Mouse (Mus musculus): Measurements from ENCODE around the gene Maip1. TPM values are rescaled to one million over a fixed set of nuclear protein-coding genes. Genes with fewer than 3 reads are reported as not detected.

Gene Maip1
- polyA plus RNA-seq, 1 experiment: 11.4 TPM

- Histone ChIP-seq H3K9ac (ENCODE audit: low read depth, poor library complexity, severe bottlenecking) (no peak overlapping the region), H3K4me3 (ENCODE audit: low read depth, low read length) (no peak overlapping the region), H3K36me3 (ENCODE audit: control insufficient read depth, insufficient read depth, low read length, poor library complexity, severe bottlenecking) (no peaks in the 10 kb centered on the region; the same call in none of the 2 replicates), H3K27me3 (ENCODE audit: control insufficient read depth, insufficient read depth, low read length, poor library complexity, severe bottlenecking) (no peaks in the 10 kb centered on the region), H3K9me3 (replicated peaks; ENCODE audit: control insufficient read depth, insufficient read depth, low read length, poor library complexity, severe bottlenecking) (no peaks in the 10 kb centered on the region), H3K4me1 (ENCODE audit: control insufficient read depth, insufficient read depth, low read length) (no peaks in the 10 kb centered on the region), H3K27ac (ENCODE audit: insufficient read depth, low read length) (no peak overlapping the region)
- TF ChIP-seq EP300 (IDR thresholded peaks at IDR 0.05; ENCODE audit: insufficient read depth, low read depth, low read length) (no peak), CTCF (IDR thresholded peaks at IDR 0.05; ENCODE audit: low read depth, low read length) (no peak), POLR2A (IDR thresholded peaks at IDR 0.05; ENCODE audit: insufficient read depth, low read length) (no peak)
Measured at GRCm38 (mm10) chr1:57390993-57391790, 14.9 kb upstream of the Maip1 start.

GRCm38 (mm10) chr1:57392417-57392816 lies 13.7 kb upstream of the Maip1 start:
- Histone ChIP-seq H3K4me3 (ENCODE audit: low read depth, low read length) (no peak overlapping the region), H3K9ac (ENCODE audit: low read depth, poor library complexity, severe bottlenecking) (no peak overlapping the region), H3K36me3 (ENCODE audit: control insufficient read depth, insufficient read depth, low read length, poor library complexity, severe bottlenecking) (no peaks in the 10 kb centered on the region; the same call in none of the 2 replicates), H3K9me3 (replicated peaks; ENCODE audit: control insufficient read depth, insufficient read depth, low read length, poor library complexity, severe bottlenecking) (no peaks in the 10 kb centered on the region), H3K27me3 (ENCODE audit: control insufficient read depth, insufficient read depth, low read length, poor library complexity, severe bottlenecking) (no peaks in the 10 kb centered on the region), H3K27ac (ENCODE audit: insufficient read depth, low read length) (no peak overlapping the region), H3K4me1 (ENCODE audit: control insufficient read depth, insufficient read depth, low read length) (no peaks in the 10 kb centered on the region)
- TF ChIP-seq EP300 (IDR thresholded peaks at IDR 0.05; ENCODE audit: insufficient read depth, low read depth, low read length): no peak
- no peak for TF ChIP-seq CTCF (IDR thresholded peaks at IDR 0.05; ENCODE audit: low read depth, low read length)
- TF ChIP-seq POLR2A (IDR thresholded peaks at IDR 0.05; ENCODE audit: insufficient read depth, low read length): no peak

GRCm38 (mm10) chr1:57394051-57394450 lies 12.1 kb upstream of the Maip1 start:
- no peaks in the 10 kb centered on the region for H3K27me3 ChIP-seq (ENCODE audit: control insufficient read depth, insufficient read depth, low read length, poor library complexity, severe bottlenecking)
- no peaks in the 10 kb centered on the region; the same call in none of the 2 replicates for H3K36me3 ChIP-seq (ENCODE audit: control insufficient read depth, insufficient read depth, low read length, poor library complexity, severe bottlenecking)
- TF ChIP-seq EP300 (IDR thresholded peaks at IDR 0.05; ENCODE audit: insufficient read depth, low read depth, low read length) (no peak), CTCF (IDR thresholded peaks at IDR 0.05; ENCODE audit: low read depth, low read length) (no peak), POLR2A (IDR thresholded peaks at IDR 0.05; ENCODE audit: insufficient read depth, low read length) (no peak)
- H3K4me1 ChIP-seq (ENCODE audit: control insufficient read depth, insufficient read depth, low read length): no peaks in the 10 kb centered on the region
- no peak overlapping the region for H3K9ac ChIP-seq (ENCODE audit: low read depth, poor library complexity, severe bottlenecking)
- H3K4me3 ChIP-seq (ENCODE audit: low read depth, low read length): no peak overlapping the region
- H3K27ac ChIP-seq (ENCODE audit: insufficient read depth, low read length): no peak overlapping the region
- no peaks in the 10 kb centered on the region for H3K9me3 ChIP-seq (replicated peaks; ENCODE audit: control insufficient read depth, insufficient read depth, low read length, poor library complexity, severe bottlenecking)

GRCm38 (mm10) chr1:57400321-57400720 lies 5.8 kb upstream of the Maip1 start:
- Histone ChIP-seq H3K36me3 (ENCODE audit: control insufficient read depth, insufficient read depth, low read length, poor library complexity, severe bottlenecking) (peaks cover 4% of the 10 kb centered on the region), H3K4me3 (ENCODE audit: low read depth, low read length) (no peak overlapping the region), H3K9me3 (replicated peaks; ENCODE audit: control insufficient read depth, insufficient read depth, low read length, poor library complexity, severe bottlenecking) (no peaks in the 10 kb centered on the region), H3K27ac (ENCODE audit: insufficient read depth, low read length) (no peak overlapping the region), H3K27me3 (ENCODE audit: control insufficient read depth, insufficient read depth, low read length, poor library complexity, severe bottlenecking) (no peaks in the 10 kb centered on the region), H3K4me1 (ENCODE audit: control insufficient read depth, insufficient read depth, low read length) (no peaks in the 10 kb centered on the region), H3K9ac (ENCODE audit: low read depth, poor library complexity, severe bottlenecking) (no peak overlapping the region)
- TF ChIP-seq POLR2A (IDR thresholded peaks at IDR 0.05; ENCODE audit: insufficient read depth, low read length) (no peak), EP300 (IDR thresholded peaks at IDR 0.05; ENCODE audit: insufficient read depth, low read depth, low read length) (no peak), CTCF (IDR thresholded peaks at IDR 0.05; ENCODE audit: low read depth, low read length) (no peak)

GRCm38 (mm10) chr1:57400877-57401276 lies 5.3 kb upstream of the Maip1 start:
- no peak for TF ChIP-seq EP300 (IDR thresholded peaks at IDR 0.05; ENCODE audit: insufficient read depth, low read depth, low read length)
- no peak for TF ChIP-seq POLR2A (IDR thresholded peaks at IDR 0.05; ENCODE audit: insufficient read depth, low read length)
- no peak for TF ChIP-seq CTCF (IDR thresholded peaks at IDR 0.05; ENCODE audit: low read depth, low read length)
- peaks cover 4% of the 10 kb centered on the region for H3K36me3 ChIP-seq (ENCODE audit: control insufficient read depth, insufficient read depth, low read length, poor library complexity, severe bottlenecking)

GRCm38 (mm10) chr1:57402116-57402515 lies 4.0 kb upstream of the Maip1 start:
- no peaks in the 10 kb centered on the region for H3K9me3 ChIP-seq (replicated peaks; ENCODE audit: control insufficient read depth, insufficient read depth, low read length, poor library complexity, severe bottlenecking)
- no peaks in the 10 kb centered on the region for H3K27me3 ChIP-seq (ENCODE audit: control insufficient read depth, insufficient read depth, low read length, poor library complexity, severe bottlenecking)
- no peaks in the 10 kb centered on the region for H3K4me1 ChIP-seq (ENCODE audit: control insufficient read depth, insufficient read depth, low read length)
- no peak for TF ChIP-seq POLR2A (IDR thresholded peaks at IDR 0.05; ENCODE audit: insufficient read depth, low read length)
- no peak for TF ChIP-seq CTCF (IDR thresholded peaks at IDR 0.05; ENCODE audit: low read depth, low read length)
- no peak for TF ChIP-seq EP300 (IDR thresholded peaks at IDR 0.05; ENCODE audit: insufficient read depth, low read depth, low read length)
- no peak overlapping the region for H3K27ac ChIP-seq (ENCODE audit: insufficient read depth, low read length)
- H3K36me3 ChIP-seq (ENCODE audit: control insufficient read depth, insufficient read depth, low read length, poor library complexity, severe bottlenecking): peaks cover 4% of the 10 kb centered on the region
- no peak overlapping the region for H3K9ac ChIP-seq (ENCODE audit: low read depth, poor library complexity, severe bottlenecking)
- H3K4me3 ChIP-seq (ENCODE audit: low read depth, low read length): no peak overlapping the region

More at GRCm38 (mm10) chr1:57400877-57401276, 5.3 kb upstream of the Maip1 start:
- Histone ChIP-seq H3K4me3 (ENCODE audit: low read depth, low read length) (no peak overlapping the region), H3K27ac (ENCODE audit: insufficient read depth, low read length) (no peak overlapping the region), H3K4me1 (ENCODE audit: control insufficient read depth, insufficient read depth, low read length) (no peaks in the 10 kb centered on the region), H3K27me3 (ENCODE audit: control insufficient read depth, insufficient read depth, low read length, poor library complexity, severe bottlenecking) (no peaks in the 10 kb centered on the region), H3K9ac (ENCODE audit: low read depth, poor library complexity, severe bottlenecking) (no peak overlapping the region), H3K9me3 (replicated peaks; ENCODE audit: control insufficient read depth, insufficient read depth, low read length, poor library complexity, severe bottlenecking) (no peaks in the 10 kb centered on the region)

Measured in ES-Bruce4 (cell line).